Mouse (Mus musculus): ENCODE measurements around the gene Il1rapl2.
A peak's percentile ranks its signal among the peaks of the same experiment; 100 is the strongest.
"Not testable (repeated sequence)": the region's sequence is repeated elsewhere in the genome, so short reads cannot be mapped to it uniquely, and the experiment has no call there.

The Il1rapl2 gene

DNA sequence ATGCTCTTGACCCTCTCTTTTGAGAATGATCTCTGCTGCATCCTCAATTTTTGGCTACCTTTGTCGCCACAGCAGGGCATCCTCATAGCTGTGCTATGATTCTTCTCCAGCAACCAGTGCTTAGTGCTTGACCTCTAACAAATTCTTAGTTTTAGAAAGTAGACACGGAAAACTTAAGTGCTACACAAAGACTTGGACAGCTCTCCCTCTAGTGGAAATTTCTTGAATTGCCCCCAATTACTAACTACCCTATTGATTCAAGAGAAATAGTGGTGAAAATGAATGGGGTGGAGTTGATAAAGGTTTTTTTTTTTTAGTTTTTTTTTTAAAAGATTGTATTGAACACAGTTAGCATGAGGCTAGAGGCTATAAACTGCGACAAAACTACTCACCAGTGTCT, 599.7 kb downstream of the Il1rapl2 start:
- DNase-seq (ENCODE audit: low read depth, low spot score) = peak; percentile 36

GRCm38 (mm10) chrX:138209480-138209879, 639.1 kb downstream of the Il1rapl2 start, which contains the start of gene Tex13a:
Gene Tex13a, minus strand, starts transcription at chrX:138209580.
- DNase-seq (ENCODE audit: low read depth, low spot score) = no peak

DNA sequence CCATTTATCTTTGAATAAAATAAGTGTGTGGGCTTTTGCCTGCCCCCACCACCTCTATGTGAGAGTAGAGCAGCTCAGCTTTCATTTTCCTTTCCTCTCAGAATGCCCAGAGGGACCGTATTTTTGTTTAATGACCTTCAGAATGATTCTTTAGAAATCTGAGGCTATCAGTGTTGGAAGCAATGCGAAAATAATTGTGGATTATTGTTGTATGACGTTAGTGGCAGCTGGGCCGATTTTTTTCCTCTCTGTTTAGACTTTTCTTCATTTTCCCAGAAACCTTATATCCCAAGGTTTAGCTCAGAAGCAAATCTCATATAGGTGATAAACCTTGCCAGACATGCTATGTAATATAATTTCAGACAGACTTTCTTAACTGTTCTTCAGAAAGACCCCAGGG, 664.2 kb downstream of the Il1rapl2 start:
- no peak for DNase-seq (ENCODE audit: low read depth, low spot score)

DNA sequence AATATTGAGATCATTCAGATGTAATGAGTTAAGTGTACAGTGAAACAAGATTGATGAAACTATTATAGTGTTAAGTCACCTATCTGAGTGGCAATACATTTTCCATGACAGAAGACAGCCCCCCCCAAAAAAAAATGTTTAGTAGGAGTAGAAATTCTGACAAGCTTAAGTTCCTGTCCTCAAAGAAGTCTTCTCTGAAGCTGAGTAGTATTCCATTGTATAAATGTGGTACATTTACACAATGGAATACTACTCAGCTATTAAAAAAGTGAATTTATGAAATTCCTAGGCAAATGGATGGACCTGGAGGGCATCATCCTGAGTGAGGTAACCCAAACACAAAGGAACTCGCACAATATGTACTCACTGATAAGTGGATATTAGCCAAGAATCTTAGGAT, 778.3 kb downstream of the Il1rapl2 start:
- not testable (repeated sequence) for DNase-seq (ENCODE audit: low read depth, low spot score)

GRCm38 (mm10) chrX:138433794-138434193, 863.4 kb downstream of the Il1rapl2 start:
- DNase-seq (ENCODE audit: low read depth, low spot score) = no peak

GRCm38 (mm10) chrX:138437939-138438338, 867.5 kb downstream of the Il1rapl2 start:
- DNase-seq (ENCODE audit: low read depth, low spot score) = no peak

GRCm38 (mm10) chrX:138449856-138450255, 879.4 kb downstream of the Il1rapl2 start:
- no peak for DNase-seq (ENCODE audit: low read depth, low spot score)

DNA sequence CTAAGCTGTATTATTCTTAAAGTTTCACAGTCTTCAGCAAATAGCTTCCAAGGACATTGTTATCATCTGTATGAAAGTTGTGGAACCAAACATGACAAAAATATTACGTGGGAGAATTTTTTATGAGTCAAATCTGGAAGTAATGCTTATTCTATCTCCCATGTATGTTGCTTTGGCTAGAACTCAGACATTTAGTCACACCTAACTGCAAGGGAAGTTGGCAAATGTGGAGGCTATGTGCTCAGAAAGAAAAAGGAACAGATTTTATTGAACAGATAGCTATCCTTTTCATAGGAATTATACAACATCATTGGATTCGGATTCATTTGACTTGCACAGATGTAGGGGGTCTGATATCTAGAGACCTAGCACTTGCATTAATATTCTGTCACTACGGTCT, 908.1 kb downstream of the Il1rapl2 start:
- DNase-seq (ENCODE audit: low read depth, low spot score) = no peak

DNA sequence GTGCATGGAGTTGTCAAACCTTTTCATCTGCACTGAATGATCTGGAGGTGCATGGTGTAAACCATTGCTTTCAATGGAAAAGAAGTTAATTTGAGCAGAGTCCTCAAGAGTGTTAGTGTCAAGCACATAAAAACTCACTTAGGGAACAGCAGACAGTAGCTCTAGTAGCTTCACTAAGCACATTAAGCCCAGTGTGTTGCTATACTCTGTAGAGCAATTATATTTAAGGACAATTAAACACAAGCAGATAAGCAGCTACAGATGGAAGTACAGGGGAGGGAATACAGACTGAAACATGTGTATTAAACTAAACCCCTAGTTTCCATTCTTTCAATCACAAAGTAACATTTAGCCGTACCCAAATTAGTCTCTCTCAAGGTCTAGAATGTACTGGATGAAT, 930.1 kb downstream of the Il1rapl2 start:
- no peak for DNase-seq (ENCODE audit: low read depth, low spot score)

DNA sequence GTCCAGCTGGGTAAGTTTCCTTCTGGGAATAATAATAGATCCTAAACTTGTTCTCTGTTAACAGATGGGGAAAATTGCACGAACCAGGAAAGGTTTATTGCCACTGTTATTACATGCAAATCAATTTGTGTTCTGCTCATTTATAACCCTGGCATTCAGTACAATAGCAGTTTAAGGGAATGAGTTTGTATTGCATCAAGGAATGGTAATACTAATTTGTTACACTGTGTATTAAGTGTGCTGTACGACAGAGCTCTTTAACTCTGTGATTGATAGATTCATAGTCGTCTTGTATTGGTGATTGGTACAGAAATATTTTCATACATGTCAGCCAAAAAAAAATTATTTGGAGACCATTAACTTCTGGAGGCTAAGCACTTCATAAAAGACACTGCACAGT, 934.6 kb downstream of the Il1rapl2 start:
- DNase-seq (ENCODE audit: low read depth, low spot score) = no peak

DNA sequence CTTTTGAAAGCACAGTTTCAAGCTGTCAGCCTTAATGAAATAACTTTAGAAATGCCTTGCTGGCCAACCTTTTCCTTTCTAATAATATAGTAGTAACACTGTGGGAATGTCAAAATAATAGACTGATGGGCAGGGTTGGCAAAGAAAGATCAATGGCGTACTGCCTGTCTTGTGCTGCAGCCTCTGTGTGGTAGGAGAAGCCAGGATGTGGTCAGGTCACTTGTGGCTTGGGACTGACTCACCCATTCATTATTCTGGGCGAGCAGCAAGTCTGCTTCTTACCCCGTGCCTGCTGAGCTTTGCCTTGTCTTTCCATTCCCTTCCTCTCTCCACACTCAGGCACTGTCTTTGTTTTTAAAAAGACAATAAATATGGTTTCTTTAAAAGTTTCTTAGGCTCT, 1049.7 kb downstream of the Il1rapl2 start:
- peak; percentile 10 for DNase-seq (ENCODE audit: low read depth, low spot score)

- no peak for DNase-seq (ENCODE audit: low read depth, low spot score)
Observed at GRCm38 (mm10) chrX:138625311-138625710, 1054.9 kb downstream of the Il1rapl2 start.

DNA sequence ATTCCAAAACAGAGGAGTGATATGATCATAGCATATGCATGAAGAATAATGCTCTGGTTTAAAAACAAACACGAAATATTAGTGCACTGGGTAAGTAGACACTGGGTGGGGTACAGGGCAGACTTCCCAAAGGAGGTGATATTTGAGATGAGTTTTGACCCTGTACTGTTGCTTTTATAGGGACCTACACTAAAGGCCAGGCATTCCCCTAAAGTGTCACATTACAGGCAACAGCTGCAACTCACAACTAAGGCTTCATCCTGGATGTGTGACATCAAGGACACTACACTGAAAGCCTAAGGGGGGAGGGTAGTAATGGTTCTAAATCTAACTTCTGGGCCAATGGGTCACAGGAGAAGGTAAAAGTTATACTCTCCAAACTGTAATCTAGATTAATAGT, 1152.0 kb downstream of the Il1rapl2 start:
- DNase-seq (ENCODE audit: low read depth, low spot score) = no peak

GRCm38 (mm10) chrX:138800958-138801357, 1230.5 kb downstream of the Il1rapl2 start:
- DNase-seq (ENCODE audit: low read depth, low spot score) = no peak

DNA sequence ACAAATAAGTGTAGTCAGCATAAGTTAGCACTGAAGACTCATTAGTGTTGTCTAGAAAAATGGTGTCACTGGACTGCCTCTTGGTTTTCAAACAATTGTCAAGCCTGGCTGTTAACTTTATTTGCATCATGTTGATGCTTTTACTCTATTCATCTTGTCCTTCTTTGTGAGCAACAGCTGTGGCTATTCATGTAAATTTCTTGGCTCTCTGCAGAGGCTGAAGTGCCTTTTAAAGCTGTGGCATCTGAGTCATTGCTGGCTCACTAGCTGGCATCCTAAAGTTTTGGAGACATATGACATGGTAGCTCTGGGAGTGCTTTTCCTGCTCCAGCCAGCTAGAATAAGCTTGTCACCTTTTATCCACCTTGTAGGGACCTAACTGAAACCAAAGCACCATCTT, 1261.5 kb downstream of the Il1rapl2 start:
- no peak for DNase-seq (ENCODE audit: low read depth, low spot score)

GRCm38 (mm10) chrX:138833894-138834293, 1263.5 kb downstream of the Il1rapl2 start:
- no peak for DNase-seq (ENCODE audit: low read depth, low spot score)

DNA sequence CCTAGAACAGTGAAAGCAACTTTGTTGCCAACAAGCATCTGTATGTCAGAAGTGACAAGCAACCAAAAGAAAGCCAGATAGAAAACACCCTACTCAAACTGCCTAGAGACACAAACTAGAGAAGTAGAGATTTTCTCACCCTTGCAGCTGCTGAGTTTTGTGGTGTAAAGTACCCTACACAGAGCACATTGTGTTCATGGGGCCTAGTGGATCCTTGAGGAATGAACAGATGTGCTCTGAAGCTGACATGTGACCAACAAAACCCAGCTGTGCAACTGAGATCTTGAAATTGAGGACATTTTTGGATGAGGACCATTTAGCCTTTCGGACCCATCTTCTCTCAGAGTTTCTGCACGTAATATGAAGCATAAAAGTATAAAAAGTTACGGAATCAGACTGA, 1268.0 kb downstream of the Il1rapl2 start:
- no peak for DNase-seq (ENCODE audit: low read depth, low spot score)

All from 3T3-L1 (cell line).